Mouse (Mus musculus): ENCODE measurements around the gene Rnpepl1. TPM values are rescaled to one million over a fixed set of nuclear protein-coding genes. Genes with fewer than 3 reads are reported as not detected.
A peak's percentile ranks its signal among the peaks of the same experiment; 100 is the strongest.

Rnpepl1 gene
- polyA plus RNA-seq, 1 experiment from 2014 or later, result 32.9 TPM

- H3K9me3 ChIP-seq, result no peaks in the 10 kb centered on the region
- peak overlapping the region; percentile 88 for H3K9ac ChIP-seq
- H3K27me3 ChIP-seq (replicated peaks), result peaks cover 4% of the 10 kb centered on the region; the same call in 1 of the 2 replicates
- H3K4me3 ChIP-seq, result peak overlapping the region; percentile 86
- peak overlapping the region; percentile 79 for H3K4me2 ChIP-seq
- H3K4me1 ChIP-seq, result peaks cover 36% of the 10 kb centered on the region
- WGBS, result 78% methylated on average over 4 of the region's 4 CpGs
- peaks cover 9% of the 10 kb centered on the region; the same call in 1 of the 2 replicates for H3K36me3 ChIP-seq (replicated peaks)
- ATAC-seq (replicated peaks), result no peak
- peak overlapping the region; percentile 99 for H3K27ac ChIP-seq
These were observed 23.0 kb downstream of the Rnpepl1 start for GRCm38 (mm10) chr1:92933611-92934010.

- H3K4me1 ChIP-seq, result peaks cover 36% of the 10 kb centered on the region
- H3K9me3 ChIP-seq, result no peaks in the 10 kb centered on the region
- peak within 1 kb of the TSS; percentile 86 for H3K4me3 ChIP-seq
- peak; percentile 100 for ATAC-seq (replicated peaks)
- H3K4me2 ChIP-seq, result peak within 1 kb of the TSS; percentile 79
- H3K27me3 ChIP-seq (replicated peaks), result peaks cover 3% of the 10 kb centered on the region; the same call in 1 of the 2 replicates
- under 1% methylated on average over 45 of the region's 45 CpGs for WGBS
- peaks cover 16% of the 10 kb centered on the region; the same call in 1 of the 2 replicates for H3K36me3 ChIP-seq (replicated peaks)
- H3K9ac ChIP-seq, result peak within 1 kb of the TSS; percentile 88
- H3K27ac ChIP-seq, result peak within 1 kb of the TSS; percentile 99
These were observed 23.7 kb downstream of the Rnpepl1 start, which contains the start of gene Capn10 for GRCm38 (mm10) chr1:92934182-92934827. TSS of gene Capn10 (plus strand) at chr1:92934376.

DNA sequence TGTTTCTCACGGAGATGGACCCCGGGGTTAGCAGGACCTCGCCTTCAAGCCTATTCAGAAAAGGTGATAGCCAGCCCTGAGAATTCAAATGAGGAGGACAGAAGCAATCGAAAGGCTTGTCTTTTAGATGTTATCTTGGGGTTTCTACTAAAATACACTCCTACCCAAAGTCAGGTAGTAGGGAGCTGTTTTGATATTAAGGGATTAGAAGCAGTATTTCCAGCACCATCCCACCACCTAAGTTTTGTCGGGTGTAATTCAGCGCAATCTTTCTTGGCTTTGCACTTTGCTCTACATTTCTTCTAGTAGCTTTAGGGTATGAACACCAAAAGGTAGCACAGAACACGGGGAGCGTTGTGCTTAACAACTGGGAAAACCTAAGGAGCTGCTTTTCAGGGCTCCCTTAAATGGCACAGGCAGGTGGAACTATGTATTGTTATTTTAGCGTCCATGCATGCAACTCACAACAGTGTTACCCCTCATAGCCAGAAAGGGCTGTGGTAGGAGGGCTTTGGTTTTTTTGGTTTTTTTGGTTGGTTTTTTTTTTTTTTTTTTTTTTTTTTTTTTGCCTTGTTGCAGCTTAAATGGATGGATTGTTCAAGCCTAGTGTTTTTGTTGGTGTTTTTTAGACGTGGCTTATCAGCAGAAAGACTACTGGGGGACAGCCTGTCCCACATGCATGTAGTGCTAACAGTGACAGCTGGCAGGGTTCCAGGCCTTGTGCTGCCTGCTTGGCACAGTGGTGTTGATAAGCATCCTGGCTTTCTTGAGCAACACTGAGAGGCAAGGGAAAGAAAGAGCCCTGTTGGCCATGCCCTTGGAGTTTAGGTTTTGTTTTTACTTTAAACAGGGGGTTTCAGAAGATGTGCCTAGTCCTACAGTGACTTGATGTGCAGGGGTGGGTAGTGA, 24.7 kb downstream of the Rnpepl1 start:
- peaks cover 36% of the 10 kb centered on the region for H3K4me1 ChIP-seq
- H3K27ac ChIP-seq, result peak overlapping the region; percentile 99
- peak overlapping the region; percentile 88 for H3K9ac ChIP-seq
- H3K4me3 ChIP-seq, result peak overlapping the region; percentile 86
- peaks cover 25% of the 10 kb centered on the region; the same call in 1 of the 2 replicates for H3K36me3 ChIP-seq (replicated peaks)
- H3K4me2 ChIP-seq, result peak overlapping the region; percentile 79
- H3K27me3 ChIP-seq (replicated peaks), result no peaks in the 10 kb centered on the region; the same call in 1 of the 2 replicates
- ATAC-seq (replicated peaks), result no peak
- 15% methylated on average over 10 of the region's 10 CpGs for WGBS
- no peaks in the 10 kb centered on the region for H3K9me3 ChIP-seq

DNA sequence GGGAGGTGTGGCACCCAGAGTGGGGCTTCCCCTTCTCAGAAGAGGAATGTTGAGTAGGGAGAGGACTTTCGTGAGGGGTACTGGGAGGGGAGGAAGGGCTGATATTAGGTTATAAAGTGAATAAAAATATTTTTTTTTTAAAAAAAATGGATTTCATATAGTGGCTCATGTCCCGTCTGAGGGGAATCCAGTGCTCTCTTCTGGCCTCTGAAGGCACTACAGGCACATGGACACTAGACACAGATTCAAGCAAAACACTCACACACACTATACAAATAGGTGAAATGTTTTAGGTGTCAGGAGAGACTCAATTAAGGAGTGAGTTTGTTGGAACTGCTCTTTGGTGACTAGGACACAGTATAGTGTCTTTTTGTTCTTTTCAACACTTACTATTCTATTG, 25.4 kb downstream of the Rnpepl1 start:
- Histone ChIP-seq H3K9me3 (no peaks in the 10 kb centered on the region), H3K9ac (peak overlapping the region; percentile 88), H3K4me3 (peak overlapping the region; percentile 86), H3K36me3 (replicated peaks) (peaks cover 30% of the 10 kb centered on the region; the same call in 1 of the 2 replicates), H3K27ac (no peak overlapping the region), H3K4me2 (peak overlapping the region; percentile 79), H3K4me1 (peaks cover 36% of the 10 kb centered on the region), H3K27me3 (replicated peaks) (no peaks in the 10 kb centered on the region)
- WGBS, result 43% methylated on average over 2 of the region's 2 CpGs
- ATAC-seq (replicated peaks), result no peak

DNA sequence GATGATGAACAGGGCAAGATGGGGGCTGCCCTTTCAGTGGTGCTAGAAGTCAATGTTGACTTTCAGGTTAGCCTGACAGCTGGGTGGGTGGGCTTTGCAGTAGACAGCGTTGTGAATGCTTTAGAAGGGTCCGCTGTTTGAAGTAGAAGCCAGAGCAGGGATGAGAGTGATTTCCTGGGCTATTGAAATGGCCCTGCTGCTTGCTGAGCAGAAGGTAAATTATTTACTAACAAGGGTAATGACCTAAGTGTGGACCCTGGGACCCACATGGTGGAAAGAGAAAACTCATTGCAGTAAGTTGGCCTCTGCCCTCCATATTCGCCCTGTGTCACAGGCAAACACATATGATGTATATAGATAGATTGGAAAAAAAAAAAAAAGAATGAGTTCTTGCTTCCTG, 25.9 kb downstream of the Rnpepl1 start:
- Histone ChIP-seq H3K4me3 (peak overlapping the region; percentile 86), H3K36me3 (replicated peaks) (peaks cover 30% of the 10 kb centered on the region; the same call in 1 of the 2 replicates), H3K27me3 (replicated peaks) (no peaks in the 10 kb centered on the region), H3K9me3 (no peaks in the 10 kb centered on the region), H3K9ac (0 out of 2 replicates have a peak overlapping the region, but pooled peaks have one; percentile 16), H3K27ac (no peak overlapping the region), H3K4me2 (peak overlapping the region; percentile 79), H3K4me1 (peaks cover 36% of the 10 kb centered on the region)
- no peak for ATAC-seq (replicated peaks)
- 75% methylated on average over 3 of the region's 3 CpGs for WGBS

- Histone ChIP-seq H3K27me3 (replicated peaks) (no peaks in the 10 kb centered on the region), H3K36me3 (replicated peaks) (peaks cover 39% of the 10 kb centered on the region; the same call in 1 of the 2 replicates), H3K9me3 (no peaks in the 10 kb centered on the region), H3K27ac (no peak overlapping the region), H3K9ac (no peak overlapping the region), H3K4me1 (peaks cover 36% of the 10 kb centered on the region), H3K4me2 (no peak overlapping the region), H3K4me3 (no peak overlapping the region)
- ATAC-seq (replicated peaks), result no peak
- 89% methylated on average over 3 of the region's 3 CpGs for WGBS
These were observed 27.2 kb downstream of the Rnpepl1 start for GRCm38 (mm10) chr1:92937797-92938196.

GRCm38 (mm10) chr1:92939746-92940145, 29.2 kb downstream of the Rnpepl1 start:
- Histone ChIP-seq H3K9ac (no peak overlapping the region), H3K9me3 (no peaks in the 10 kb centered on the region), H3K27ac (no peak overlapping the region), H3K36me3 (replicated peaks) (peaks cover 55% of the 10 kb centered on the region), H3K4me2 (no peak overlapping the region), H3K4me1 (peaks cover 27% of the 10 kb centered on the region), H3K4me3 (no peak overlapping the region), H3K27me3 (replicated peaks) (no peaks in the 10 kb centered on the region)
- no peak for ATAC-seq (replicated peaks)
- 98% methylated on average over 4 of the region's 4 CpGs for WGBS

DNA sequence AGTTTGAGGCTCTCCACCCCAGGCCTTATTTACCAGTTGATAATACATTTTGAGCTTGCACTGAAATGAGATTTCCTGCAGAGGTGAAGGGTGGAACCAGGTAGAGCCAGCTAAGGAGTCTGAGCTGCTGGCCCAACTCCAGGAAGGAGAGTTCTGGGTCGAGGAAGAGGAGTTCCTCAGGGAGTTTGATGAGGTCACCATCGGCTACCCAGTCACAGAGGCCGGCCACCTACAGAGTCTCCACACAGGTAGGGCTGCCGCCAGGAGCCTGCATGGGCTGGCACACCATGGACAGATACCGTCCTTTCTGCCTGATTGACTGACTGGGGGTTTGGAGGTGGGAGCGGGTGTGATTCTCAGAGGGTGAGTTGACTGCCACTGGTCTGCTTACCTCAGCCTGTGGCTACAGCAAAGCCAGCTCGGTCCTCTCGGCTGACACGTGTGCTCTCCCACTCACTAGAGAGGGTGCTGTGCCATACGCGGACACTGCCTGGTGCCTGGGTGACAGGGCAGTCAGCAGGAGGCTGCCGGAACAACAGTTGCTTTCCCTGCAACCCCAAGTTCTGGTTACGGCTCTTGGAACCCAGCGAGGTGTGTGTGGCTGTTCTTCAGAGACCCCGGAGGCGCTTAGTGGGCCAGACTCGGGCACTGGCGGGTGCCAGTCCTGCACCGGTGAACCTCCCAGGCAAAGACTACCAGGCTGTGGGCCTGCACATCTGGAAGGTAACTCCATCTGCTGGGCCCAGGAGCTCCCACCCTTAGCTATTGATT, 32.8 kb downstream of the Rnpepl1 start:
- Histone ChIP-seq H3K9me3 (no peaks in the 10 kb centered on the region), H3K27me3 (replicated peaks) (no peaks in the 10 kb centered on the region), H3K9ac (no peak overlapping the region), H3K4me1 (no peaks in the 10 kb centered on the region), H3K27ac (no peak overlapping the region), H3K36me3 (replicated peaks) (peaks cover 81% of the 10 kb centered on the region), H3K4me3 (no peak overlapping the region), H3K4me2 (no peak overlapping the region)
- WGBS, result 91% methylated on average over 19 of the region's 19 CpGs
- no peak for ATAC-seq (replicated peaks)

DNA sequence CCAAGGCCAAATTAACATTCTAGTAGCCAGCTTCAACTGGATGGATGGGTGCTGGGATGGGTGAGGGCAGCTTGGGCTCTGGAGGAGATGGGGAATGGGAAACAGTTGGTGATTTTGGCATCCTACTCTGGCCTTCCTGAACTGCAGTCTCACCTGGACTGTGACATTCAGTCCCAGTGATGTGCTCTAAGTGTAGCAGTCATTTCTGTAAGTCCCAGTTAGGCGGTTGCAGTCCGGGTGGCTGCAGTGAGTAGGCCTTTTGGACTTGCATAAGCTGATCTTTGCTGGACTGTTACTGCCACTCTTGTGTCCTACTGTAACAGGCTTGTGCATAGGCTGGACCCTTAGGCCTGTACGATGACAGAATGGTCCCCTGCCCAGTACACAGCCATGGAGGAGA, 37.4 kb downstream of the Rnpepl1 start:
- no peaks in the 10 kb centered on the region for H3K27me3 ChIP-seq (replicated peaks)
- H3K27ac ChIP-seq, result no peak overlapping the region
- H3K9me3 ChIP-seq, result no peaks in the 10 kb centered on the region
- no peaks in the 10 kb centered on the region for H3K4me1 ChIP-seq
- H3K4me2 ChIP-seq, result no peak overlapping the region
- H3K9ac ChIP-seq, result no peak overlapping the region
- H3K4me3 ChIP-seq, result no peak overlapping the region
- peaks cover 57% of the 10 kb centered on the region for H3K36me3 ChIP-seq (replicated peaks)
- WGBS, result 93% methylated on average over 3 of the region's 3 CpGs
- no peak for ATAC-seq (replicated peaks)

DNA sequence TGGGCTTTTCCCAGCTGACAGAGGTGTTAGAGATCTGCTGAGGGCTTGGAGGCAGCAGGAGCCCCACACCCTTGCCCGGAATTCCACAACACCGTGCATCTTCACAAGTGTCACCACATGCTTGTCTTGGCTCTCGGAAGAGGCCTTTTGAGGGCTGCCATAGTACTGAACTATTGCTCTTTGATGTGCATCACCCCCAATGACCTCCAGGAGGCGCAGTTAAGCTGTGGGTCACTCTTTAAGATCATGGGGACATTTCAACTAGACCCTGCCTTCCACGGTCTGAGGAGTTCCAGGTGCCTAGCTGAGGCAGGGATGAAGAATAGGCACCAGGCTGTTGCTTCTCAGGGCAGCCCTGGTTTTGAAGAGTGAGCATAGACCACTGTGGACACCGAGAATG, 38.8 kb downstream of the Rnpepl1 start:
- 59% methylated on average over 6 of the region's 6 CpGs for WGBS
- H3K36me3 ChIP-seq (replicated peaks), result peaks cover 43% of the 10 kb centered on the region
- H3K4me1 ChIP-seq, result no peaks in the 10 kb centered on the region

DNA sequence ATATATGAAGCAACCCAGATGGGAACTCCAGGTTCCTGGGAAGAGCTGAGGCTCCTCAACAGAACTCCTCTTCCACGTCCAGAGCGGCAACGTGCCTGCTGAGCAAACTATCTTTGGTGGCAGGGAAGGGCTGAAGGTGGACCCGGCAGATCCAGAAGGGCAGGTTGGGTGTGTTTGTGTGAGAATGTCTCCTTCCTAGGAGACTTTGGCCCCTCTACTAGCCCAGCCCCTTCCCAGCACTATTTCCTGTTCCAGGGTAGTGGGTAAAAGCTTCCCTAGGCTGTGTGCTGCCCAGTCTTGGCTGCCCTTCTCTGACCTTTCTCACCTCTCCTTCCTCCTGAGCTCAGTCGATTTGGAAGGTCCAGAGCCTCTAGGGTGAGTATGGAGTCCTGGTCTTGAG, 40.0 kb downstream of the Rnpepl1 start, which contains the start of gene Gpr35:
Gene Gpr35 (plus strand): TSS at position 259 of the 400 bp plus-strand sequence.
- Histone ChIP-seq H3K9ac (no peak within 1 kb of the TSS), H3K4me2 (no peak within 1 kb of the TSS), H3K4me1 (no peaks in the 10 kb centered on the region), H3K4me3 (no peak within 1 kb of the TSS), H3K27me3 (replicated peaks) (no peaks in the 10 kb centered on the region), H3K9me3 (no peaks in the 10 kb centered on the region), H3K27ac (no peak within 1 kb of the TSS), H3K36me3 (replicated peaks) (peaks cover 34% of the 10 kb centered on the region)
- 82% methylated on average over 5 of the region's 5 CpGs for WGBS
- ATAC-seq (replicated peaks), result no peak

More for the DNA sequence above, 38.8 kb downstream of the Rnpepl1 start:
- no peak overlapping the region for H3K9ac ChIP-seq
- H3K4me3 ChIP-seq, result no peak overlapping the region
- ATAC-seq (replicated peaks), result no peak
- H3K27me3 ChIP-seq (replicated peaks), result no peaks in the 10 kb centered on the region
- no peaks in the 10 kb centered on the region for H3K9me3 ChIP-seq
- H3K4me2 ChIP-seq, result no peak overlapping the region
- H3K27ac ChIP-seq, result no peak overlapping the region
